Mouse (Mus musculus): ENCODE data around the gene Nolc1. TPM values are rescaled to one million over a fixed set of nuclear protein-coding genes. Genes with fewer than 3 reads are reported as not detected.

Gene Nolc1
- total and polyA plus RNA-seq, 3 experiments, result 88.0 to 333 (median 96.0) TPM

- H3K4me1 ChIP-seq (ENCODE audit: control insufficient read depth in 1 of 2, insufficient read depth in 2 of 2), result peaks cover 8 to 49% of the 10 kb centered on the region in 2 experiments
- no peaks in the 10 kb centered on the region for H3K36me3 ChIP-seq (replicated peaks in 1 of 2; ENCODE audit: control insufficient read depth in 1 of 2, insufficient read depth in 1 of 2, low read length in 1 of 2)
- peak overlapping the region; percentile 89 for H3K27ac ChIP-seq (ENCODE audit: insufficient read depth, low read depth)
- peak; percentile 56 for DNase-seq (ENCODE audit: extremely low read depth)
- peak overlapping the region; percentile 81 for H3K9ac ChIP-seq (ENCODE audit: insufficient read depth, low read depth)
- in situ Hi-C loops (cut with MboI; ENCODE audit: low pct_ligation_motif_present, low pct_unique_long_range_greater_than_20kb, low sequenced_read_pairs) (no loop called here), dilution Hi-C loops (cut with MboI; ENCODE audit: extremely low pct_ligation_motif_present, extremely low pct_unique_long_range_greater_than_20kb, low sequenced_read_pairs) (no loop called here)
- H3K9me3 ChIP-seq (replicated peaks; ENCODE audit: low read length), result no peaks in the 10 kb centered on the region
- peaks cover 17% of the 10 kb centered on the region for H3K27me3 ChIP-seq (replicated peaks)
- peak overlapping the region; percentile 28 to 84 (median 42) for H3K4me3 ChIP-seq (replicated peaks in 1 of 3; ENCODE audit: low read depth in 2 of 3, low read length in 2 of 3, poor library complexity in 1 of 3)
- TF ChIP-seq BHLHE40 (IDR thresholded peaks at IDR 0.05; ENCODE audit: low read depth, low read length) (peak; percentile 91), NRF1 (IDR thresholded peaks at IDR 0.05; ENCODE audit: low read depth, low read length) (no peak), MYC (IDR thresholded peaks at IDR 0.05; ENCODE audit: low read depth, low read length) (no peak), ETS1 (conservative IDR thresholded peaks at IDR 0.05; ENCODE audit: low read depth, low read length) (0 out of 2 replicates have a peak, but pooled peaks have one; percentile 29), TCF12 (IDR thresholded peaks at IDR 0.05; ENCODE audit: low read depth, low read length) (peak; percentile 3; the same call in 1 of the 2 replicates), JUND (conservative IDR thresholded peaks at IDR 0.05; ENCODE audit: low read depth, low read length) (no peak), USF1 (IDR thresholded peaks at IDR 0.05; ENCODE audit: low read depth, low read length) (peak; percentile 9; the same call in 1 of the 2 replicates), MXI1 (IDR thresholded peaks at IDR 0.05; ENCODE audit: low read depth, low read length) (peak; percentile 78), TBP (conservative IDR thresholded peaks at IDR 0.05; ENCODE audit: low read depth, low read length) (0 out of 2 replicates have a peak, but pooled peaks have one; percentile 26), CHD2 (IDR thresholded peaks at IDR 0.05; ENCODE audit: low read length) (peak; percentile 63), E2F4 (IDR thresholded peaks at IDR 0.05; ENCODE audit: insufficient replicate concordance, low read depth, low read length) (no peak), GABPA (IDR thresholded peaks at IDR 0.05; ENCODE audit: insufficient replicate concordance, low read depth, low read length) (no peak), MAZ (IDR thresholded peaks at IDR 0.05; ENCODE audit: low read depth, low read length) (no peak)
- H3K4me2 ChIP-seq (ENCODE audit: insufficient read depth, low read depth, poor library complexity, severe bottlenecking), result peak overlapping the region; percentile 89
- peaks cover 56% of the 10 kb centered on the region for H3K79me2 ChIP-seq (replicated peaks; ENCODE audit: control insufficient read depth, extremely low read depth, insufficient read depth, poor library complexity, severe bottlenecking)
These were observed 33.7 kb upstream of the Nolc1 start for GRCm38 (mm10) chr19:46041933-46042475.

GRCm38 (mm10) chr19:46042476-46043011 is 33.1 kb upstream of the Nolc1 start:
- peaks cover 51% of the 10 kb centered on the region for H3K79me2 ChIP-seq (replicated peaks; ENCODE audit: control insufficient read depth, extremely low read depth, insufficient read depth, poor library complexity, severe bottlenecking)
- in situ Hi-C loops (cut with MboI; ENCODE audit: low pct_ligation_motif_present, low pct_unique_long_range_greater_than_20kb, low sequenced_read_pairs), result no loop called here
- dilution Hi-C loops (cut with MboI; ENCODE audit: extremely low pct_ligation_motif_present, extremely low pct_unique_long_range_greater_than_20kb, low sequenced_read_pairs), result no loop called here
- peaks cover 8 to 44% of the 10 kb centered on the region in 2 experiments for H3K4me1 ChIP-seq (ENCODE audit: control insufficient read depth in 1 of 2, insufficient read depth in 2 of 2)
- no peaks in the 10 kb centered on the region for H3K36me3 ChIP-seq (replicated peaks in 1 of 2; ENCODE audit: control insufficient read depth in 1 of 2, insufficient read depth in 1 of 2, low read length in 1 of 2)
- peak overlapping the region; percentile 89 for H3K27ac ChIP-seq (ENCODE audit: insufficient read depth, low read depth)
- H3K4me2 ChIP-seq (ENCODE audit: insufficient read depth, low read depth, poor library complexity, severe bottlenecking), result peak overlapping the region; percentile 89
- no peaks in the 10 kb centered on the region for H3K9me3 ChIP-seq (replicated peaks; ENCODE audit: low read length)
- TF ChIP-seq USF2 (conservative IDR thresholded peaks at IDR 0.05; ENCODE audit: low read depth, low read length) (no peak), MAX (IDR thresholded peaks at IDR 0.05; ENCODE audit: low read length) (peak; percentile 90), CHD1 (IDR thresholded peaks at IDR 0.05; ENCODE audit: low read depth, low read length) (peak; percentile 7; the same call in 1 of the 2 replicates), POLR2A (IDR thresholded peaks at IDR 0.05; ENCODE audit: low read depth, low read length) (0 out of 2 replicates have a peak, but pooled peaks have one; percentile 44), MAZ (IDR thresholded peaks at IDR 0.05; ENCODE audit: low read depth, low read length) (0 out of 2 replicates have a peak, but pooled peaks have one; percentile 34), TCF12 (IDR thresholded peaks at IDR 0.05; ENCODE audit: low read depth, low read length) (0 out of 2 replicates have a peak, but pooled peaks have one; percentile 30), NELFE (IDR thresholded peaks at IDR 0.05; ENCODE audit: low read depth, low read length) (peak; percentile 46), MEF2A (IDR thresholded peaks at IDR 0.05; ENCODE audit: borderline replicate concordance, low read depth, low read length) (no peak), MYC (IDR thresholded peaks at IDR 0.05; ENCODE audit: low read depth, low read length) (peak; percentile 91), ZMIZ1 (IDR thresholded peaks at IDR 0.05; ENCODE audit: low read depth, low read length) (no peak), E2F4 (IDR thresholded peaks at IDR 0.05; ENCODE audit: insufficient replicate concordance, low read depth, low read length) (no peak)
- peak overlapping the region; percentile 81; the same call in 1 of the 2 replicates for H3K9ac ChIP-seq (ENCODE audit: insufficient read depth, low read depth)
- H3K4me3 ChIP-seq (replicated peaks in 1 of 3; ENCODE audit: low read depth in 2 of 3, low read length in 2 of 3, poor library complexity in 1 of 3), result peak overlapping the region; percentile 20 to 84 (median 28)
- DNase-seq (ENCODE audit: extremely low read depth), result peak; percentile 66
- peaks cover 22% of the 10 kb centered on the region for H3K27me3 ChIP-seq (replicated peaks)

All from CH12.LX (cell line).